Mouse (Mus musculus): Measurements from ENCODE around the gene Rtn1. TPM values are rescaled to one million over a fixed set of nuclear protein-coding genes. Genes with fewer than 3 reads are reported as not detected.

Rtn1 gene
- polyA plus RNA-seq, 2 experiments: 2.4 to 5.9 TPM

DNA sequence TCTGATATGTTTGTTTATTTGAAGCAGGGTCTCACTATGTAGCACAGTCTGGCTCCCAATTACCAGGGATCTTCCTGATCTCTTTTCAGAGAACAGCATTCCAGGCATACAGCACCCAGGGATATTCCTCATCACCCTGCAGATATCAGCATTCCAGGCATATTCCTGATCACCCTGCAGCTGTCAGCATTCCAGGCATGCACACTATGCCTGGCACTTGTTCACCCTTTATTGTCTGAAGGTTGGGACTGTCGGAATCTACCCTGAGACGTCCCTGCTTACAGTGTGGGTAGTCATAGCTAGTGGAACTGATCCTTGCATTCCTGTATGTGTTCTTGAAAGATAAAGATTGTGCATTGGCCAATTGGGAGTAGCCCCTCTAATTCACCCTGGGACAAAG lies 65.2 kb downstream of the Rtn1 start:
- Histone ChIP-seq H3K4me3 (replicated peaks; ENCODE audit: low read length) (no peak overlapping the region), H3K9ac (ENCODE audit: low read depth, low read length, severe bottlenecking) (no peak overlapping the region), H3K4me2 (replicated peaks; ENCODE audit: low read depth, low read length, severe bottlenecking) (no peak overlapping the region), H3K27ac (replicated peaks; ENCODE audit: low read depth, low read length) (no peak overlapping the region), H3K36me3 (ENCODE audit: control insufficient read depth, insufficient read depth, low read length) (no peaks in the 10 kb centered on the region), H3K27me3 (ENCODE audit: control insufficient read depth, insufficient read depth, low read length) (no peaks in the 10 kb centered on the region), H3K9me3 (ENCODE audit: control insufficient read depth, low read length) (no peaks in the 10 kb centered on the region), H3K4me1 (ENCODE audit: control insufficient read depth, insufficient read depth, low read length) (no peaks in the 10 kb centered on the region; the same call in 1 of the 2 replicates)
- DNase-seq (ENCODE audit: low spot score): no peak
- 59% methylated on average over 2 of the region's 2 CpGs for WGBS
- no peak for TF ChIP-seq POLR2A (IDR thresholded peaks at IDR 0.05; ENCODE audit: borderline replicate concordance, extremely low read depth, insufficient read depth, insufficient read length)
- peak; percentile 70; the same call in 1 of the 2 replicates for ATAC-seq (ENCODE audit: low FRiP score, low read depth)

GRCm38 (mm10) chr12:72336009-72336408 lies 72.8 kb downstream of the Rtn1 start:
- H3K27me3 ChIP-seq (ENCODE audit: control insufficient read depth, insufficient read depth, low read length): no peaks in the 10 kb centered on the region
- 88% methylated on average over 13 of the region's 13 CpGs for WGBS
- no peak overlapping the region for H3K9ac ChIP-seq (ENCODE audit: low read depth, low read length, severe bottlenecking)
- no peaks in the 10 kb centered on the region for H3K9me3 ChIP-seq (ENCODE audit: control insufficient read depth, low read length)
- ATAC-seq (ENCODE audit: low FRiP score, low read depth): no peak
- no peaks in the 10 kb centered on the region for H3K36me3 ChIP-seq (ENCODE audit: control insufficient read depth, insufficient read depth, low read length)
- DNase-seq (ENCODE audit: low spot score): no peak
- TF ChIP-seq POLR2A (IDR thresholded peaks at IDR 0.05; ENCODE audit: borderline replicate concordance, extremely low read depth, insufficient read depth, insufficient read length): no peak
- H3K4me3 ChIP-seq (replicated peaks; ENCODE audit: low read length): no peak overlapping the region
- H3K4me2 ChIP-seq (replicated peaks; ENCODE audit: low read depth, low read length, severe bottlenecking): no peak overlapping the region
- H3K27ac ChIP-seq (replicated peaks; ENCODE audit: low read depth, low read length): no peak overlapping the region
- H3K4me1 ChIP-seq (ENCODE audit: control insufficient read depth, insufficient read depth, low read length): no peaks in the 10 kb centered on the region

- 69% methylated on average over 5 of the region's 5 CpGs for WGBS
- no peak for ATAC-seq (ENCODE audit: low FRiP score, low read depth)
- TF ChIP-seq POLR2A (IDR thresholded peaks at IDR 0.05; ENCODE audit: borderline replicate concordance, extremely low read depth, insufficient read depth, insufficient read length): no peak
These were observed 76.3 kb downstream of the Rtn1 start for GRCm38 (mm10) chr12:72332488-72333013.

GRCm38 (mm10) chr12:72331912-72332487 lies 76.9 kb downstream of the Rtn1 start:
- H3K4me3 ChIP-seq (replicated peaks; ENCODE audit: low read length): no peak overlapping the region
- WGBS: 61% methylated on average over 7 of the region's 7 CpGs
- H3K9me3 ChIP-seq (ENCODE audit: control insufficient read depth, low read length): no peaks in the 10 kb centered on the region
- TF ChIP-seq POLR2A (IDR thresholded peaks at IDR 0.05; ENCODE audit: borderline replicate concordance, extremely low read depth, insufficient read depth, insufficient read length): no peak
- DNase-seq (ENCODE audit: low spot score) (no peak), ATAC-seq (ENCODE audit: low FRiP score, low read depth) (no peak)
- H3K9ac ChIP-seq (ENCODE audit: low read depth, low read length, severe bottlenecking): no peak overlapping the region
- H3K36me3 ChIP-seq (ENCODE audit: control insufficient read depth, insufficient read depth, low read length): no peaks in the 10 kb centered on the region
- H3K27ac ChIP-seq (replicated peaks; ENCODE audit: low read depth, low read length): no peak overlapping the region
- H3K27me3 ChIP-seq (ENCODE audit: control insufficient read depth, insufficient read depth, low read length): no peaks in the 10 kb centered on the region
- H3K4me1 ChIP-seq (ENCODE audit: control insufficient read depth, insufficient read depth, low read length): no peaks in the 10 kb centered on the region
- no peak overlapping the region for H3K4me2 ChIP-seq (replicated peaks; ENCODE audit: low read depth, low read length, severe bottlenecking)

More at GRCm38 (mm10) chr12:72332488-72333013, 76.3 kb downstream of the Rtn1 start:
- Histone ChIP-seq H3K36me3 (ENCODE audit: control insufficient read depth, insufficient read depth, low read length) (no peaks in the 10 kb centered on the region), H3K4me1 (ENCODE audit: control insufficient read depth, insufficient read depth, low read length) (no peaks in the 10 kb centered on the region), H3K9ac (ENCODE audit: low read depth, low read length, severe bottlenecking) (no peak overlapping the region), H3K4me3 (replicated peaks; ENCODE audit: low read length) (no peak overlapping the region), H3K9me3 (ENCODE audit: control insufficient read depth, low read length) (no peaks in the 10 kb centered on the region), H3K27ac (replicated peaks; ENCODE audit: low read depth, low read length) (no peak overlapping the region), H3K27me3 (ENCODE audit: control insufficient read depth, insufficient read depth, low read length) (no peaks in the 10 kb centered on the region), H3K4me2 (replicated peaks; ENCODE audit: low read depth, low read length, severe bottlenecking) (no peak overlapping the region)
- no peak for DNase-seq (ENCODE audit: low spot score)

DNA sequence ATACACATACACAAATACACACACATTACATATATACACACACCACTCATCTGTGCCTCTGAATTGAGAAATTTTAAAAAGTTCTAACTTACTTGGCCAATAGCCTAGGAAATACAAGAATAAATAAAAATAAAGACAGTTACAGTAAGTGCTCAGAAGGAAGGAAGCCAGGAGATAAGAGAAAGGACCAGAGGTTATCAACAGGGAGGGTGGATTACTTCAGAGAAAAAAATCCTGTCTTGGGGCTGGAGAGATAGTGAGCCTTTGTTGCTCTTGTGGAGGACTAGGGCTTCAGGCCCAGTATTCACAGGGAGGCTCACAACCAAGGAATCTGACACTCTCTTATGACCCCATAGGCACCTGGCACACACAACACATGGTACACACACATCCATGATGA lies 82.8 kb downstream of the Rtn1 start:
- no peak for TF ChIP-seq POLR2A (IDR thresholded peaks at IDR 0.05; ENCODE audit: borderline replicate concordance, extremely low read depth, insufficient read depth, insufficient read length)
- no peaks in the 10 kb centered on the region for H3K9me3 ChIP-seq (ENCODE audit: control insufficient read depth, low read length)
- H3K9ac ChIP-seq (ENCODE audit: low read depth, low read length, severe bottlenecking): no peak overlapping the region
- DNase-seq (ENCODE audit: low spot score) (no peak), ATAC-seq (ENCODE audit: low FRiP score, low read depth) (no peak)
- no peaks in the 10 kb centered on the region for H3K27me3 ChIP-seq (ENCODE audit: control insufficient read depth, insufficient read depth, low read length)
- no peaks in the 10 kb centered on the region for H3K36me3 ChIP-seq (ENCODE audit: control insufficient read depth, insufficient read depth, low read length)
- no peak overlapping the region for H3K4me2 ChIP-seq (replicated peaks; ENCODE audit: low read depth, low read length, severe bottlenecking)
- no peak overlapping the region for H3K4me3 ChIP-seq (replicated peaks; ENCODE audit: low read length)
- no peak overlapping the region for H3K27ac ChIP-seq (replicated peaks; ENCODE audit: low read depth, low read length)
- no peaks in the 10 kb centered on the region for H3K4me1 ChIP-seq (ENCODE audit: control insufficient read depth, insufficient read depth, low read length)
